Mouse (Mus musculus) c-Kit-positive CD71-positive TER-119-positive erythroid progenitor cells, embryonic 14.5 days (primary cell): ENCODE measurements around the gene Kdm8.

ENCODE experiments used
- DNase-seq: peaks from one replicate; pipeline ENCODE4 v3.0.0-alpha.2; 2013; ENCODE audit warnings: low spot score

The Kdm8 gene

DNA sequence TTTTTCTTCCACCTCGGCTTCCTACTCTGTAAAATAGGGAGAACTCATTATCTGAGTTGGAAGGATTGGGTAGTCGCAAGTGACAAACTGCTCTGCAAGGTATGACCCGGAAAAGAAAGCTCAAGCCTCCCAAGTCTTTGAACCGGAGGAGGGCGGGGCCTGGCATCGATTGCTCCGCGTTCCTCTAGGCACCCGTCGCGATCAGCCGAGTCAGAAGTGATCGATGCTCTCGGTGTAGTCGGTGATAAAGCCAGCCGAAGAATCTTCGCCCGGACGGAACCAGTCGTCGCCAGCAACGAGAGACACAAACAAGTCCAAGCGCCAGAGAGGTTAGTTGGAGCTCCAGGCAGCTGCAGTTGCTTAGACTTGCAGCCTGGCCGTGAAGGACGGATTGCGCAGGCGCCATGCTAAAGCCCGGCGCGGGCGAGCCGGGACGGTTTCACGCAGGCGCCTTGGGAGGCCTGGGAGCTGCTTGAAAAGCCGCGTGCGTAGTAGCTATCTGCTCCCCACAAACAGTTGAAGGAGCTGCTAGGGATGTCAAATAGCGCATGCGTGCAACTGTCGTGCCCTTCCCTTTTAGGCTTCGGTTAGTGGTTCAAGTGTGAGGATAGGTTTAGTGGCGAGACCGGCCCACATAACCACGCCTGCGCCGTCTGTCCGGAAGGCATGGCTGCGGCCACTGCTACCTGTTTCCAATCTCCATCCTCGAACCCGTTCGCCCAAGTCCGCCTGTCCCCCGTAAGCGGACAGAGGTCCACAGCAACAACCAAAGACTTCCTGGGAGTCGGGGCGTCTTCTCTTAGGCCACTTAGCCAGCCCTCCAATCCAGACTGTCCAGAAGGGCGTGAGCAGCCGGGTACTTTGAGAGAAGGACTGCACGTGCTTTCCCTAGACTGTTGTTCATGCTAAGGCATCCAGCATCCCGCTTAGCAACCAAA, at the start of gene Kdm8:
TSS of gene Kdm8 (plus strand) at position 213 of the 938 bp plus-strand sequence.
- DNase-seq: peak; percentile 97

DNA sequence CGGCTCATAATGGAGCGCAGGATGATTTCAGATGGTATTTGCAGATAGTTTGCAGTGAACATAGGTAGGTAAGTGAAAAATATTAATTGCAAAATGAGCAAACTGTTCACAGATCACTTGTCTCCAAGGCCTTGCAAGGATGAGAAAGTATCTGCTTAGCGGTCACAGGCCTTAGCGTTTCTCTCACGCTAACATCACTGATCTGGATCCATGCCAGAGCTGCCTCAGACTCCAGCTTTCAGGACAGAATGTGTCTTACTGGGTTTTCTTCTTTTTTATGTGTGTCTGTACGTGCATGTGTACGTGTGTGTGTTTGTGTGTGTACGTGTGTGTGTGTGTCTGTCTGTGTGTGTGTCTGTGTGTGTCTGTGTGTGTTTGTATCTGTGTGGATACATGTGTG, 46.4 kb upstream of the Kdm8 start:
- no peak for DNase-seq

DNA sequence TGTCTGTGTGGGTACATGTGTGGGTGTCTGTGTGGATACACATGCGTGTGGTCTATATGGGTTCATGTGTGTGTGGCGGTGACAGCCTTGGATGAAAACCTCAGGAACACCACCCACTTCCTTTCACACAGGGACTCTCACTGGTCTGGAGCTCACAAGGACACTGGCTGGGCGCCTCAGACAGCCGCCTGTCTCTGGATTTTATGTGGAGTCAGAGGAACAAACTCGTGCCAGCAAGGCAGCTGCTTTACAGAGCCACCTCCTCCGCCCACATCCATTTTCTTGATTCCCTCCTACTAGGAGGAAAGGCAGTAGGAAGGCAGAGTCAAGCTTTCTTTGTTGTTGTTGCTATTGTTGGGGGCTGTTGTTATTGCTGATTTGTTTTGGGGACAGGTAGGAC, 45.8 kb upstream of the Kdm8 start:
- DNase-seq: no peak

DNA sequence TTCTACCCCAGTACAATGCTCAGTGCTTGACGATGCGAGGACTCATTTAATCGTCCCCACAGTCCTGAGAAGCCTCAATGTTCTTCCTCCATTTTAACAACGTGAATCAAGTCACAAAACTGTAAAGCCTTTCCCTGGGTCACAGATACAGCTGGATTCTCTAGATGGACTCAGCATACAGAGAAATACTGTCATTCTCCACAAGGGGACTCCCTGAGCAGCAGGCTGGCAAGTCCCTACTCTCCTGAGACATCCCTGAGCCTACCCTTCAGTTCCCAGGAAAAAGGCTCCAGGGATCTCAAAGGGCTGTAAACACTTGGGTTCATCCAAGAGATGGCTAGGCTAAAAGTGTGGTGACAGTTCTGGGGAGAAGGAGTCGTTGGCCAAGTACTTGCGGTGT, 37.3 kb upstream of the Kdm8 start:
- no peak for DNase-seq

DNA sequence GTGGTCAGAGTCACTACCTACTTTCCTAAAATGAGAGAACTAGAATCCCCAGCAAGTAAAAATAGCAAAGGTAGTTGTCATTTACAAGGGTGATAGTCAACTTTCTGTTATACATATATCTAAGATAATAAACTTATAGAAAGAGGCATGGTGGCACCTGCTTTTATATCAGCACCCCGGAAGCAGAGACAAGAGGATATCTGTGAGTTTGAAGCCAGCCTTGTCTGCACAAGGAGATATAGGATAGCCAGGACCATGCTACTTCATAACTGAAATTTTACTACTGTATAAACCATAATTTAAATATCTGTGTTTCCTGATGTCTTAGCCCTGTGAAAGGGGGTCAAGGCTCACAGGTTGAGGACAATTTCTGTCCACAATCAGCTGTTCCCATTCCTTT, 29.4 kb upstream of the Kdm8 start:
- DNase-seq: no peak

DNA sequence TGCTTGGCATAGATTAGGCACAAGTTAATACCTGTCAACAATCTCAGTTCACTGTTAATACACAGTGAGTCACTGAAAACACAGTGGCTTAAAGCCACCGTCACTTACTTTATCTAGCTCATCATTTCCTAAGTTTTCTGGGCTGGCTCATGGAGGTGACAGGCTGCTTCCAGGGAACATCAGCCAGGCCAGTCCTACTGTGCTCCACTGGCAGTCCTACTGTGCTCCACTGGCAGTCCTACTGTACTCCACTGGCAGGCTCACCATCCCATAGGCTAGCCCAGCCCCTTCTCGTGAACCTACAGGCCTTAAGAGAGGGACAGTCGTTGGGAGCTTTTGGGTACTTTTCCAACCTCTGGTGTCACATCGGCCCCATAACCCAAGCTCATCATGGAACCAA, 28.7 kb upstream of the Kdm8 start:
- no peak for DNase-seq

DNA sequence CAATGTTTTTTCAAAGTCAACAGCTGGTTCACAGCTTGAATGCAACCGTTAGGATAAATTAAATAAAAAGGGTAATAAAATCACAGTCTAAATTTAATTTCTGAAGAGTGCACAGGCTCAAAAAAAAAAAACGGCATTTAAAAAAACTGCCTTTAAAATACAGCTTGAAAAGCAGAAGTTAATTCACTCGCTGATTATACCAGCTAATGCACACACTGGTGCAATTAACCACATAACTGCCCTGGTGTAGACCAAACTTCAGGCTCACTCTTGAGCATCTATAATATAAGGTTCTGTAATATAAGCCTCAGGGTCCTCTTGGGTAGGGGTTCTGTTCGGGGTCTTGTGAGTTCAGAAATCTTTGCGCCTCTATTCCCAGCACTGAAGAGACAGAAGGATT, 27.7 kb upstream of the Kdm8 start:
- DNase-seq: no peak

DNA sequence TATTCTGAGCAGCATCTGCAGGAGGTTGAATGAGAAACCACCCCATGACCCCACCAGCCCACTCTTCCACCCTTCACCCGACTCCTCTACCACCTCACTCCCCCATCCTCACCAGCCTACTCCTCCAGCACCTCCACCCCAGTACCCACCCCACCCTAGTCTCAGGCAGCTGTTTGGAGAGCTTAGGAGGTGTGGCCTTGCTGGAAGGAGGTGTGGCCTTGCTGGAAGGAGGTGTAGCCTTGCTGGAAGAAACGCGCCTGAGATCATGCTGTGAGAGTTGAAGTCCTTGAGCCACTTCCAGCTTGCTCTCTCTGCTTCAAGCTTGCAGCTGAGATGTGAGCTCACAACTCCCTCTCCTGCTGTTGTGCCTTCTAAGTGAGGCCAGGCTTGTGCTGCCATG, 26.1 kb upstream of the Kdm8 start:
- no peak for DNase-seq

DNA sequence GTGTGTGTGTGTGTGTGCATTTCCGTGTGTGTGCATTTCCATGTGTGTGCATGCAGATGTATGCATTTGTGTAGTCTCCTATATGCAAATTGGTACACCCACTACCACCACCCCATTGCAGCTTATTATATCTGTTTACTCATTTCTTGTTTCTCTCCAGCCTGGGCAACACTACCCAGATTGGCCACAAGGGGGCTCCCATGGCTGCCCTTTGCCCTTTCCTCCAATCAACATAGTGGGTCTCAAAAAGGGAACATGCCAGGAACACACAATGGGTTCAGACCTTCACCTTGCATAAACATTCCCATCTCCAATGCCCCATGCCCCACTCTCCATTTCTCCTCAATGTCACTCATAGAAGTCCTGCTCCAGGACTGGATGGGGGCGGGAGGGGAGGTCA, 24.3 kb upstream of the Kdm8 start:
- peak; percentile 69 for DNase-seq

DNA sequence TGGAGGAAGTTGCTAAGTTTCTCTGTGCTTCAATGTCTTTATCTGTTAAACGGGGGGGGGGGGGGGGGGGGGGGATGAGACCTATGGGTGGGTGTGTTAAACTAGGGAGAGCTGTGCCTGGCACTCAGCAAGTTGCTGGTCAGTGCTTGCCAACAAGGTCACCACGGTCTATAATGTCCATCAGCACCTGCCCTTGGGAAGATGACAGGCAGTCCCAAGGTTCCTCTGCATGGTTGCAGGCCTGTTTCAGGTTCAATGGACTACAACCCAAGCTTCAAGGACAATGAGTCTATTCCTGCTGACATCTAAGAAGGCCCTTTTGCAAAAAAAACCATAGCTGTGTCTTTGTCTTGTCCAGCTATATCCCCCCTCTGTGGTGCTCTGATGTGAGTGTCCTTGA, 22.6 kb upstream of the Kdm8 start:
- DNase-seq: no peak

DNA sequence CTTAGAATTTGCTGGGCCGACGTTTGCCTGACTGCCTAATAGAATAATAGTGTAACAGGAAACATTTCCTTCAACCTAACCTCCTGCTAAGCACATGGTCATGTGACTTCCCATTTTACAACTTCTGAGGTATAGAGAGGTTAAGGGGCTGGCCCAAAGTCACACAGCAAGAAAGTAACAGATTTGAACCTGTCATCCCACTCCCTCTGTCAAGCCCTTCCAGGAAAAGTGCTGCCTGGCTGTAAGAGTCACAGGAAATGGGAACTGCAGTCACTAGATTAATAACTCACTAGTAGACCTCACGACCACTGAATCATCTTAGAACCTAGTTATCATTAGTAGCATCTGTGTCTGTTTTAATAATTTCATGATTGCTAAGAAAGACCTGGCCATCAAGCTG, 21.4 kb upstream of the Kdm8 start:
- peak; percentile 60 for DNase-seq

DNA sequence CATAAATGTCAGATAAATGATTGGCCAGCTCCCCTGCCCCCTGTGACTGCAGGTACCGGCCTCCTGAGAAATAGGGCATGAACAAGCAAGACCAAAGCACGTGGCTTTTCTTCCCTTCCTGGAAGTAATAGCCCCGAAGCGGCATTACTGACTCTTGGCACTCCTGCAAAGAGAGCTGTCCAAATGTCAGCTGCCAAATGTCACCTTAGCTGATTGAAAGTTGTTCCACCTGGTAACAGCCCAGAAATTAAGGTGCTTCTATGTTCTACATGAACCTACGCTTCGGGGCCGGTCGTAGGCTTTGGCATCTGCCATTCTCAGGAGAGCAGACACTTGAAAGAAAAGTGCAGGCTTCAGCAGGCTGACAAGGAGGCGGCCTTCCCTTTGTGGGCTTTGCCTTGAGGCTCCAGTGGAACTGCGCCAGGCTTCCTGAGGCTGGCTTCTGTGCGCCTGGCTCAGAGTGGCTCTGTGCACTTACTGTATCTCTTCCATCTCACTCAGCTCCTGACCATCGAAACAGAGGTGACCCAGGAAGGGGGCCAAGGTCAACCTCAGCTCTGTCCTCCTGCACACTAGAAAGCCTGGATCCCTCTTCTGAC, 16.9 kb upstream of the Kdm8 start:
- no peak for DNase-seq

DNA sequence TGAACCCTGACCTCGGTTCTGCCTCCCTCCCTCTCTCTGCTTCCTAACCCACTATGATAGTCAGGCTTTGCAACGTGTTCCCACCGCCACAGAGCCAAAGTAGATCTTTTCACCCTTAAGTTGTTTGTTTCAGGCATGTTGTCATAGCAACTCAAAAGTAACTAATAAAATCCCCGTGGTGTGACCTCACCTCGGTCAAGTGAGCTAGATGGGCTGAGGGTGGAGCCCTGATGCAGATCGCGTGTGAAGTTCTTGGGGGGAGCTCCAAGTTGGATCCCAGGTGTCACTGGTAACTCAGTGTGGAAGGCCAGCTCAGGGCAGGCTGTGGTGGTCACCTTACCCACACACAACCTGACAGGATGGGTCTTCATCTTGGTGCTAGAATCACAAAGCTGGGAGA, 16.1 kb upstream of the Kdm8 start:
- peak; percentile 44 for DNase-seq

DNA sequence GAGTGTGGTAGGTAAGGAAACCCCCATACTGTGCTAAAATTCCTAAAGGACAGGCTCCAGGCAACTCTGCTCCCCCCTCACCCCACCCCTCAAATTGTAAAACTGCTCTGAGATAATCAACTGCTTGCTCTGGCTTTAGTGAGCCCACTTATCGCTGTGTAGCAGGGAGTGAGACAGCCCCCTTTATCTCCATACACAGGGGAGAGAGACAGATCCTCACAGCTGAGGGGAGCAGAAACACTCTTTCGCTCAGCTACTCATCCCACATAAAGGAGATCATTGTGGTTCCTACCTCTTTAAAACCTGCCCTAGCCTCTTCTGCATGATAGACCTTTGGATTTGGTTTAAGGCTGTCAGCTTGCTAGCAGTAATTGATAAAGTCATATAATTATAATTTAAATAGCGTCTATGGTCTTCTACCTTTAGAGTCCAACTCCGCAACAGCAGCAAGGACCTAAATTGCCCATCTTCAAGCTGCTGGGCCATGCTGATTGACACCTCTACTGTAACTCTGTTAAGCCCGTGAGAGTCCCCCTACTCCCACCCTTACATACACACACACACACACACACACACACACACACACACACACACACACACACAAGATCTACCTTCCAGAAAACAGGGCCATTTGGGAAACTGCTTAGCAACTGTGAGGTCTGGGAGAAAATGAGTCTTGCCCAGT, 15.5 kb upstream of the Kdm8 start:
- DNase-seq: peak; percentile 85

DNA sequence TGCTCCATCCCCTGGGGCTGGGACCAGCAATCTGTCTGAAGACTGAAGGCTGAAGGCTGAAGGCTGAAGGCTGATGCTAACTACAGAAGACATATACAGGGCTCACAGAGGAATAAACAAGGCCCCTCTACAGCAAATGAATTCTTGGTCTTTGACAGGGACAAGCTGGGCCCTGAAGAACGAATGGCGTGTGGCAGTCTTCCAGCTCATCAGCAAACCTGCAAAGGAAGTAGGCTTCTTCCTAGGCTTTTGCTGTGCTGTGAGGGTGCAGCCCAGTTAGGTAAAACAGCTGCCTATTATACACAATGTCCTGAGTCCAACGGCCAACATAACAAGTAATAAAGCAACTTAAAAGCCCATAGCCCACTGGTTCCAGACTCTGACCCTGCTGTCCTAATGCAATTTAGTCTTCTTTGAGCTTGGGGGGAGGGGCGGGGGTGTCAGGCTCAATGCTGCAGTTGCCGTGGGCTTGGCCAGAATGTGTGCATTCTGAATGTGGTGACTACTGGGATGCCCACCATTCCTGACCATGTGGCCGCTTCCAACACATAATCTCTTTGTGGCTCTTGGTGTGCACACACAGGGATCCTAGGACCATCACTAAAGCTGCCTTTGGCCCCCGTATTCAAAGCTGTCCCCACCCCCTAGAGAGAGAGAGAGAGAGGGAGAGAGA, 14.2 kb upstream of the Kdm8 start:
- DNase-seq: no peak

DNA sequence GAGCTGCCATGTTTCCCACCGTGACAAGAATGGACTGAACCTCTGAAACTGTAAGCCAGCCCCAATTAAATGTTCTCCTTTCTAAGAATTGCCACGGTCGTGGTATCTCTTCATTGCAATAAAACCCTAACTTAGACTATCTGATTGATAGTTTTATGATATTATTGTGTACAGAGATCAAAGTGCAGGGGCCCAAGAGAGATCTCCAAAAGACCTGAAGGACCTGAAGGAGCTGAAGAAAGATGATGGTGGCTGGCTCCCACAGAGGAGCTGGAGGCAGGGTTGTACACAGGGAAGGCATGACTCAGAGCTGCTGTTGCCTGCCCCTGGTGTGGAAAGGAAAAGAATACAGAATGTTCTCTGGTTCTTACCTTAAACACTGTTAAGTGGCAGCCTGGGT, 10.6 kb upstream of the Kdm8 start:
- no peak for DNase-seq

DNA sequence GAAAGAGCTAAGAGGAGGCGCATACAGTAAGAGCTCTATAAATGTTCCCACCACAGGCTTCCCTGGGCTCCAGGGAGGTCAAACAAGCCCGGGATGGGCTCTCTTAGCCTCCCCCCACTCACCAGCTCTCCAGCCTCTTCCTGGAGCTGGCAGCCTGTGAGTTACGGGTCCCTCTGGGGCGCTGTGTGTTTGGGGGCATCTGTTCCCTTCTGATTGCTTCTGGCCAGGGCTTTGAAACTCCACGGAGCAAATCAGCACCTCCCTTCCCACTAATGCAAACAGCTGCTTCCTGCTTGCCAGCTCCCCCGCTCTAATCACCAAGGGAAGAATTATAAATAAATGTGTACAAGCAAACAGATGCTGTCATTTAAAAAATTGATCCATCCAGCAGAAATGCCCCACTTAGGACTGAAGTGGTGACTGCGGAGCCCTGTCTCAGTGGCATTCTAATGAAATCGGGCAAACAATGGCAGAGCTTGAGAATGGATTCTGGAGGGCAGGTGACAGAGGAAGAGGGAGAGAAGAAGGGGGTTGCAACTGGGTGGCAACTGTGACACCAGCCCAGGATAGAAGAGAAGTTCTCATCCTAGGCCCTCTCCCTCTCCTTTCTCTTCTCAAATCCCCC, 9.7 kb upstream of the Kdm8 start:
- DNase-seq: no peak

DNA sequence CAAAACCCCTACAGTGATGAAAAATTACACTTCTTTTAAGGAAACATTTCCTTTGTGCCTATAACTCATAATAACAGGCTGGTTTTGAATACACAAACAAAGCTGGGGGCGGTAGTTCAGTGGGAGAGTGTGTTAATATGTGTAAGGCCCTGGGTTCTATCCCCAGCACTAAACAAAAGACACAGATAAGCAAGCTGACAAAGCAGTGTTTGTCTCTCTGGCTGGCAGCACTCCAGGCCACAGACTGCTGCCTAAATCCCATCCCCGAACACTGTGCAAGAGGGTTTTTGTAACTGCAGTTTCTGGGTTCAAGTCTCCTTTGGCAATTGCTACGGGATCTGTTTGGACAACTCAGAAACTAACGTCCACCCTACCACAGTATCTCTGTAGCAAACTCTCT, 2.2 kb upstream of the Kdm8 start:
- no peak for DNase-seq

DNA sequence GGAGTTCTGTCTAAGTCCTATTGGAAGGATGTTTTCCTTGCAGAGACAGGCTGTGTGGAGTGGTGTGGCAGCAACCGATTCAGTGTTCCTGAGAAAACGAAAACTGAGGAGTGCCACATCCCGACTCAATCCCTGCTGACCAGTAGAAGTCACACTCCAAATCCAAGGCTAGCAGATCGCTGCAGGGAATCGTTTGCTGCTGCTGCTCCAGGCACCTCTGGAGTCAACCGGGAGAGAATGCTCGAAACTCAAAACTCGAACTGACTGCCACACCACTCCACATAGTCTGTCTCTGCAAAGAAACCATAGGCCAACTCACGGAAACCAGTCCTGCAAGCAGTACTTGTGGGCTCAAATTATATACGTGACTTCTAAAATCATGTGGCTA, 406 bp upstream of the Kdm8 start:
- DNase-seq: no peak

DNA sequence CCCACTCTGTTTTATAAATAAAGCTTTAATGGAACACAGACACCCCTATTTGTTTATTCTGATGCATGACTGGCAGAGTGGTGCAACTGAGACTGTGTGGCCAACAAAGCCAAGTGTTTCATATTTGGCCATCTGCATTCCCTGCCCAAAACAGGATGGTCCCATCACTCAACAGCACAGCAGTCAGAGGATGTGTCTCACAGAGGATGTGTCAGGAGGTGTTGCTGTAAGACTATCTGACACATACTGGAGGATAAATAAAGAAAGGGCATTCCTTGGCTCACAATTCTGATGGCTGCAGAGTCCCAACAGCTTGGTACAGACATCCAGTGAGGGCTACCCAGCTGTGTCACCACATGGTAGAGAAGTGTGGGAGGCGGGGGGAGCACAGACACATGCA, 6.2 kb downstream of the Kdm8 start:
- no peak for DNase-seq

DNA sequence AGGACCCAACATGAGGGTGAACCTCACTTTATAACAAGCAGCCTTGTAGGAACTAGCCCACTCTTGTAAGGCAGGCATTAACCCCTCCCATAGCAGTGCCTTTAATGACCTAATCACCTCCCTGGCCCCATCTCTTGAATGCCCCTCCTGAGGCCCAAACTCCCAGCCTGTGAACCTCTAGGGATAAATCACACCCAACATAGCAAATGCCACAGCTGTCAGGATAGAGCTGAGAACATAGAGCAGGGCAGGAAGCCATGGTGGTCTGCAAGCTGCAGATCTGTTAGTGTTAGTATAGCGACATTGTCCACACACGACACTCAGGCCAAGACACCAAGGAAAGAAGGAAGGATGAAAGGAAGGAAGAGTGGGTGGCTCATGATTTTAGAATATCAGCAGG, 6.6 kb downstream of the Kdm8 start:
- DNase-seq: no peak

DNA sequence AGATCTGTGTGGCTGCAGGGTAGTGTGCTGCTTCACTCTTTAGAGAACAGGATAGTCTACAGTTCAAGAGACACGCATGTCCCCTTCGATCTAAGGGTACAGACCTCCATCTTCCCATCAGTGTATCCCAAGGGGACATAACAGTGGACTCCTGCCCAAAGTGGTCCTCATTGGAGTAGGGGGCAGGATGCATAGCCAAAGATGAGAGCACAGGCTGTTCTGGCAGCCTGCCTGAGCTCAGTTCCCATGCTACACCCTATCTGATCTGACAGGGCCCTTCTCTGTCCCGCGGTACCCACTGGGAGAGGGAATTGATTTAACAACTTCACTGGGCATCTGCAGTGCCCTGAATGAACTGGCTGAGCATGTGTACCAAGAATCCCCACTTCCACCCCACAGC, 9.2 kb downstream of the Kdm8 start:
- DNase-seq: no peak
